Mouse (Mus musculus) ES-CJ7 (cell line): ENCODE data around the gene Abr.

ENCODE experiments used
- DNase-seq: peaks from one replicate; pipeline ENCODE4 v3.0.0; 2011; ENCODE audit warnings: low read depth, low spot score

Gene Abr

GRCm38 (mm10) chr11:76494360-76495126 lies 127.6 kb downstream of the Abr start:
- DNase-seq, result no peak

GRCm38 (mm10) chr11:76493811-76494274 lies 128.3 kb downstream of the Abr start:
- peak; percentile 49 for DNase-seq

- no peak for DNase-seq
Observed at GRCm38 (mm10) chr11:76493167-76493566, 128.9 kb downstream of the Abr start.

- no peak for DNase-seq
Observed at GRCm38 (mm10) chr11:76491817-76492216, 130.3 kb downstream of the Abr start.

- no peak for DNase-seq
Observed at GRCm38 (mm10) chr11:76489407-76489806, 132.7 kb downstream of the Abr start.

GRCm38 (mm10) chr11:76487024-76487423 lies 135.1 kb downstream of the Abr start:
- no peak for DNase-seq

GRCm38 (mm10) chr11:76484033-76484432 lies 138.1 kb downstream of the Abr start:
- DNase-seq, result no peak

GRCm38 (mm10) chr11:76483171-76483727 lies 138.9 kb downstream of the Abr start:
- peak; percentile 93 for DNase-seq

GRCm38 (mm10) chr11:76482697-76483096 lies 139.4 kb downstream of the Abr start:
- DNase-seq, result no peak

- DNase-seq, result no peak
Observed at GRCm38 (mm10) chr11:76482183-76482582, 139.9 kb downstream of the Abr start.

- DNase-seq, result no peak
Observed at GRCm38 (mm10) chr11:76479729-76480128, 142.4 kb downstream of the Abr start.

- DNase-seq, result no peak
Observed at GRCm38 (mm10) chr11:76478676-76479655, 143.1 kb downstream of the Abr start.

GRCm38 (mm10) chr11:76477095-76477525 lies 145.0 kb downstream of the Abr start:
- DNase-seq, result peak; percentile 48

GRCm38 (mm10) chr11:76476376-76477094 lies 145.6 kb downstream of the Abr start:
- peak; percentile 50 for DNase-seq

GRCm38 (mm10) chr11:76472617-76473016 lies 149.5 kb downstream of the Abr start:
- no peak for DNase-seq

GRCm38 (mm10) chr11:76469311-76469998 lies 152.7 kb downstream of the Abr start:
- peak; percentile 75 for DNase-seq

- DNase-seq, result no peak
Observed at GRCm38 (mm10) chr11:76468347-76468746, 153.8 kb downstream of the Abr start.

- DNase-seq, result peak; percentile 37
Observed at GRCm38 (mm10) chr11:76467487-76468005, 154.6 kb downstream of the Abr start.

- DNase-seq, result no peak
Observed at GRCm38 (mm10) chr11:76467073-76467472, 155.0 kb downstream of the Abr start.

- DNase-seq, result peak; percentile 43
Observed at GRCm38 (mm10) chr11:76465879-76466278, 156.2 kb downstream of the Abr start.
